Mouse (Mus musculus) MEL (cell line): ENCODE data around the gene B3gnt7. TPM values are rescaled to one million over a fixed set of nuclear protein-coding genes. Genes with fewer than 3 reads are reported as not detected.

Source experiments
- DNase-seq: peaks from one replicate; pipeline ENCODE4 v3.0.0; 2011; ENCODE audit warnings: low read depth, low spot score
- H3K27ac ChIP-seq: 2 replicates; pipeline ENCODE4 v1.5.1; 2012; ENCODE audit warnings: low read depth, mild to moderate bottlenecking, control low read depth, low read length, moderate library complexity; ENCODE audit not compliant: control insufficient read depth
- H3K27me3 ChIP-seq, 2 experiments: fragments of 150-350 bp in 1 of 2; sonication (generic) in 1 of 2; 2 replicates each; pipeline ENCODE4 v1.6.1; 2012; ENCODE audit warnings: low read length in 2 of 2, mild to moderate bottlenecking in 2 of 2, improper control_type of control experiment in 1 of 2, moderate library complexity in 1 of 2; ENCODE audit not compliant: insufficient read depth in 2 of 2, control insufficient read depth in 1 of 2
- H3K36me3 ChIP-seq, 2 experiments: 2 replicates each; pipeline ENCODE4 v1.6.1; 2012 to 2014; ENCODE audit warnings: low read length in 2 of 2, improper control_type of control experiment in 1 of 2, inconsistent platforms in 1 of 2, mild to moderate bottlenecking in 1 of 2; ENCODE audit not compliant: insufficient read depth in 2 of 2, control insufficient read depth in 1 of 2
- H3K4me1 ChIP-seq, 2 experiments: fragments of 150-350 bp in 1 of 2; sonication (generic) in 1 of 2; 2 replicates each; pipeline ENCODE4 v1.6.1; 2012; ENCODE audit warnings: low read length in 2 of 2, improper control_type of control experiment in 1 of 2, mild to moderate bottlenecking in 1 of 2; ENCODE audit not compliant: insufficient read depth in 2 of 2, control insufficient read depth in 1 of 2
- H3K4me3 ChIP-seq, 2 experiments: fragments of 150-350 bp in 1 of 2; sonication (generic) in 1 of 2; 2 replicates each; pipeline ENCODE4 v1.5.1; 2012; ENCODE audit warnings: low read depth in 2 of 2, low read length in 2 of 2, mild to moderate bottlenecking in 2 of 2, moderate library complexity in 2 of 2, control low read depth in 1 of 2, improper control_type of control experiment in 1 of 2; ENCODE audit not compliant: control insufficient read depth in 1 of 2, insufficient read depth in 1 of 2
- H3K79me2 ChIP-seq: 2 replicates; pipeline ENCODE4 v1.6.1; 2012; ENCODE audit warnings: mild to moderate bottlenecking, low read length, moderate library complexity; ENCODE audit not compliant: control insufficient read depth, poor library complexity, insufficient read depth
- H3K9ac ChIP-seq: 2 replicates; pipeline ENCODE4 v1.6.1; 2012; ENCODE audit warnings: low read depth, mild to moderate bottlenecking, control low read depth, low read length, moderate library complexity; ENCODE audit not compliant: control insufficient read depth, poor library complexity, severe bottlenecking
- H3K9me3 ChIP-seq: fragments of 150-350 bp; sonication (generic); replicated peaks from 2 replicates; pipeline ENCODE4 v1.6.1; 2012; ENCODE audit warnings: mild to moderate bottlenecking, low read length, improper control_type of control experiment, moderate library complexity; ENCODE audit not compliant: insufficient read depth
- CHD2 ChIP-seq: IDR thresholded peaks from 2 replicates; pipeline ENCODE4 v1.6.1; 2011; ENCODE audit warnings: low read length, improper control_type of control experiment
- ELF1 ChIP-seq: IDR thresholded peaks from 2 replicates; pipeline ENCODE4 v1.6.1; 2014; ENCODE audit warnings: low read depth, mild to moderate bottlenecking, inconsistent platforms, low read length, improper control_type of control experiment, moderate library complexity
- EP300 ChIP-seq, 2 experiments: IDR thresholded peaks; 2 replicates each; pipeline ENCODE4 v1.6.1; 2011; ENCODE audit warnings: improper control_type of control experiment in 2 of 2, low read length in 2 of 2, low read depth in 1 of 2, mild to moderate bottlenecking in 1 of 2
- GABPA ChIP-seq: IDR thresholded peaks from 2 replicates; pipeline ENCODE4 v1.6.1; 2012; ENCODE audit warnings: low read depth, mild to moderate bottlenecking, inconsistent platforms, low read length, improper control_type of control experiment, moderate library complexity
- GATA1 ChIP-seq: IDR thresholded peaks from 2 replicates; pipeline ENCODE4 v1.6.1; 2011; ENCODE audit warnings: low read depth, low read length, improper control_type of control experiment
- HCFC1 ChIP-seq: IDR thresholded peaks from 2 replicates; pipeline ENCODE4 v1.6.1; 2012; ENCODE audit warnings: low read depth, mild to moderate bottlenecking, inconsistent platforms, low read length, improper control_type of control experiment, moderate library complexity
- KAT2A ChIP-seq: conservative IDR thresholded peaks from 2 replicates; pipeline ENCODE4 v1.6.1; 2012; ENCODE audit warnings: low read depth, low read length, improper control_type of control experiment, inconsistent platforms
- MAZ ChIP-seq: IDR thresholded peaks from 2 replicates; pipeline ENCODE4 v1.6.1; 2012; ENCODE audit warnings: low read depth, mild to moderate bottlenecking, inconsistent platforms, low read length, improper control_type of control experiment
- MEF2A ChIP-seq: IDR thresholded peaks from 2 replicates; pipeline ENCODE4 v1.6.1; 2014; ENCODE audit warnings: low read depth, mild to moderate bottlenecking, inconsistent platforms, low read length, improper control_type of control experiment; ENCODE audit not compliant: poor library complexity, insufficient replicate concordance, severe bottlenecking; ENCODE audit errors: extremely low read depth
- MXI1 ChIP-seq: IDR thresholded peaks from 2 replicates; pipeline ENCODE4 v1.6.1; 2011; ENCODE audit warnings: mild to moderate bottlenecking, low read depth, low read length, improper control_type of control experiment
- MYB ChIP-seq: IDR thresholded peaks from 2 replicates; pipeline ENCODE4 v1.6.1; 2011; ENCODE audit warnings: mild to moderate bottlenecking, low read depth, low read length, improper control_type of control experiment
- MYC ChIP-seq: IDR thresholded peaks from 2 replicates; pipeline ENCODE4 v1.6.1; 2011; ENCODE audit warnings: low read depth, mild to moderate bottlenecking, low read length, improper control_type of control experiment, moderate library complexity
- POLR2AphosphoS2 ChIP-seq: IDR thresholded peaks from 2 replicates; pipeline ENCODE4 v1.6.1; 2011; ENCODE audit warnings: low read length, improper control_type of control experiment
- POLR2AphosphoS5 ChIP-seq: IDR thresholded peaks from 2 replicates; pipeline ENCODE4 v1.6.1; 2012; ENCODE audit warnings: low read depth, borderline replicate concordance, mild to moderate bottlenecking, inconsistent platforms, low read length, moderate library complexity, mixed read lengths
- RAD21 ChIP-seq: IDR thresholded peaks from 2 replicates; pipeline ENCODE4 v1.6.1; 2011; ENCODE audit warnings: mild to moderate bottlenecking, low read depth, low read length, improper control_type of control experiment
- RCOR1 ChIP-seq: IDR thresholded peaks from 2 replicates; pipeline ENCODE4 v1.6.1; 2012; ENCODE audit warnings: low read depth, mild to moderate bottlenecking, inconsistent platforms, low read length, improper control_type of control experiment
- SMC3 ChIP-seq: IDR thresholded peaks from 2 replicates; pipeline ENCODE4 v1.6.1; 2011; ENCODE audit warnings: low read depth, low read length, improper control_type of control experiment
- TAL1 ChIP-seq: IDR thresholded peaks from 2 replicates; pipeline ENCODE4 v1.6.1; 2012; ENCODE audit warnings: mild to moderate bottlenecking, inconsistent platforms, low read length, moderate library complexity, mixed read lengths
- USF2 ChIP-seq, 2 experiments: IDR thresholded peaks; 2 replicates each; pipeline ENCODE4 v1.6.1; 2011 to 2012; ENCODE audit warnings: improper control_type of control experiment in 2 of 2, low read length in 2 of 2, borderline replicate concordance in 1 of 2, inconsistent platforms in 1 of 2, low read depth in 1 of 2, mild to moderate bottlenecking in 1 of 2; ENCODE audit not compliant: insufficient read depth in 1 of 2
- ZC3H11A ChIP-seq: IDR thresholded peaks from 2 replicates; pipeline ENCODE4 v1.6.1; 2012; ENCODE audit warnings: low read depth, mild to moderate bottlenecking, inconsistent platforms, low read length, improper control_type of control experiment
- ZKSCAN1 ChIP-seq: IDR thresholded peaks from 2 replicates; pipeline ENCODE4 v1.6.1; 2012; ENCODE audit warnings: low read depth, mild to moderate bottlenecking, inconsistent platforms, low read length, improper control_type of control experiment, moderate library complexity
- ZMIZ1 ChIP-seq: IDR thresholded peaks from 2 replicates; pipeline ENCODE4 v1.6.1; 2012; ENCODE audit warnings: low read depth, mild to moderate bottlenecking, inconsistent platforms, low read length, improper control_type of control experiment, moderate library complexity
- polyA plus RNA-seq, 2 experiments: library from polyadenylated mRNA; stranded (reverse) in 1 of 2; unstranded in 1 of 2; fragments of >175 nt in 1 of 2; fragments of >200 nt in 1 of 2; gene quantifications; 2 replicates each; pipeline versions ENCODE4 v1.2.1 to v1.2.4; 2012; ENCODE audit warnings: low replicate concordance in 2 of 2, low read depth in 1 of 2; ENCODE audit not compliant: insufficient read length in 2 of 2, insufficient read depth in 1 of 2, missing spikeins in 1 of 2
- total RNA-seq: library from RNA; depleted of rRNA; stranded (reverse); fragments of 300-350 nt; gene quantifications from 2 replicates; pipeline ENCODE4 v1.2.3, GENCODE M21; 2012

B3gnt7 gene
- total and polyA plus RNA-seq, 3 experiments = 0.40 TPM; not detected in 2

DNA sequence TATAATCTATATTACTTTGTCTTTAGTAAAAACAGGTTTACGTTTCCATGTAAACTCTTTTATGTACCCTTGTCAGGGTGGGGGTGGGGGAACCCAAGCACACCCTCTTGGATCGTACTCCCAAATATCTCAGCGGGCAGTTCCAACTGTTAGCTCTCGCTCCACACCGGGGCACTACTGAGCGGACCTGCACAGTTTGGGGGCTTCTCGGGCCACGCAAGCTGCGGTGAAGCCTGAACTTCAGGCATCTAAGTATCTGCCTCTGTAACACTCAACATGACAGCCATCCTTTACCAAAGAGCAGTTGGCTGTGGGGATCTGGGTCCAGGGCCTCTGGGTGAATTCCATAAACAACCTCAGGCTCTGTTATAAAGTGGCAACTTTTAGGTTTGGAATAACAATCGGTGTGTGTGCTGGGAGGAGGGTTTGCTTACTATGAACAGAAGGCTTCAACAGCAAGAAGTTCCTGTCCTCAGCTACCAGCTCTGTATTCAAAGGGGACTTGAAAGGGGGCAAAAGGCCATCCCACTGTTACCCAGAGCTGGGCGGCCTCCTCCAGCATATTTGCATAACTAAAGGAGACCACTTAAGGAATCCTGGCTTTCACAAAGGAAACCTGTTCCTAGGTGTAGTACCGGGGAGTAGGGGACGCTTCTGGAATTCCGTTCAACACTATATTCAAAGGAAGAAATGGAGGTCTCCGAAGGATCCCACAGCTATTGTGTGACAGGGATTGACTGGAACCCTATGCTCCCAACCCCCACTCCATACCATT, 8.1 kb downstream of the B3gnt7 start:
- no peak for DNase-seq
- TF ChIP-seq ELF1 (no peak), MYB (no peak), USF2 (IDR thresholded peaks at IDR 0.05; ENCODE audit: borderline replicate concordance in 1 of 2, insufficient read depth in 1 of 2, low read depth in 1 of 2, low read length in 2 of 2) (no peak), GABPA (no peak), RCOR1 (no peak), MEF2A (no peak), MYC (no peak), ZKSCAN1 (no peak), RAD21 (no peak), MXI1 (no peak)
- Histone ChIP-seq H3K4me1 (peaks cover 0 to 2% of the 10 kb centered on the region in 2 experiments; a peak in 1 of 4 replicates), H3K27me3 (no peaks in the 10 kb centered on the region; a peak in 1 of 4 replicates), H3K27ac (no peak overlapping the region), H3K9ac (no peak overlapping the region), H3K9me3 (no peaks in the 10 kb centered on the region), H3K79me2 (no peaks in the 10 kb centered on the region), H3K36me3 (peaks cover 0 to 2% of the 10 kb centered on the region in 2 experiments; a peak in 1 of 4 replicates), H3K4me3 (no peak overlapping the region)

DNA sequence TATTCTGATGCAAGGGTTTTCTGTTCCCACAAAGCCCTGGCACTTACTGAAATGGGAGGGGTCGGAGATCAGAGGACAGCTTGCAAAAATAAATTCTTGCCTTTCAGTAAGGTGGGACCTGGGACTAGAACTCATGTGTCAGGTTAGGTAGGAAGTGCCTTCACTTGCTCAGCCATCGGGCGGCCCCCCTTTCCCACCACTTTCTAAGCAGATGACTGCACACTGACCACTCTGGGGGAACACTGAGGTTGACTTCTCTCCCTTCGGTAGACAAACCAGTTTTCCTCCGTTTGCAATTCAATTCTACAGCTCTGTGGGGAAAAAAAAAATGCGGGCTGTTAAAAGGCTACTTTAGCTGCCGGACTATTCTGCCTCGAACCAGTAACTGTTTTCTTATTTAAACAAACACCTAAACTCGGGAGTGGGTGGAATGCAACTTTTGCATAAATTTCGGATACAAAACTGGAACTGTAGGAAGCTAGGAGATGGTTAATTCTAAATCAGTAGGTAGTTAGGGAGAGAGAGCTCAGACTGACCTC, 8.9 kb downstream of the B3gnt7 start:
- H3K36me3 ChIP-seq = peaks cover 0 to 2% of the 10 kb centered on the region in 2 experiments; a peak in 1 of 4 replicates
- H3K27ac ChIP-seq = no peak overlapping the region
- no peak overlapping the region for H3K4me3 ChIP-seq
- H3K9ac ChIP-seq = no peak overlapping the region
- DNase-seq = no peak
- H3K79me2 ChIP-seq = no peaks in the 10 kb centered on the region
- no peak for TF ChIP-seq POLR2AphosphoS5
- no peak for TF ChIP-seq HCFC1
- TF ChIP-seq SMC3 = no peak
- no peak for TF ChIP-seq EP300 (IDR thresholded peaks at IDR 0.05; ENCODE audit: low read depth in 1 of 2, low read length in 2 of 2)
- no peak for TF ChIP-seq KAT2A
- TF ChIP-seq ELF1 = no peak
- no peak for TF ChIP-seq TAL1
- TF ChIP-seq MAZ = no peak
- TF ChIP-seq MYB = no peak
- TF ChIP-seq ZMIZ1 = no peak
- TF ChIP-seq CHD2 = no peak
- TF ChIP-seq ZKSCAN1 = no peak
- TF ChIP-seq POLR2AphosphoS2 = no peak
- no peak for TF ChIP-seq GATA1
- no peak for TF ChIP-seq MYC
- TF ChIP-seq RAD21 = no peak
- no peak for TF ChIP-seq ZC3H11A
- H3K4me1 ChIP-seq = peaks cover 0 to 2% of the 10 kb centered on the region in 2 experiments; a peak in 1 of 4 replicates
- no peaks in the 10 kb centered on the region; a peak in 1 of 4 replicates for H3K27me3 ChIP-seq
- H3K9me3 ChIP-seq = no peaks in the 10 kb centered on the region
